Mouse (Mus musculus) thymus, postnatal 14 days (tissue): ENCODE data around the gene Npas1.

ENCODE experiments used
- DNase-seq: peaks from one replicate; pipeline ENCODE4 v3.0.0; 2021

Gene Npas1

DNA sequence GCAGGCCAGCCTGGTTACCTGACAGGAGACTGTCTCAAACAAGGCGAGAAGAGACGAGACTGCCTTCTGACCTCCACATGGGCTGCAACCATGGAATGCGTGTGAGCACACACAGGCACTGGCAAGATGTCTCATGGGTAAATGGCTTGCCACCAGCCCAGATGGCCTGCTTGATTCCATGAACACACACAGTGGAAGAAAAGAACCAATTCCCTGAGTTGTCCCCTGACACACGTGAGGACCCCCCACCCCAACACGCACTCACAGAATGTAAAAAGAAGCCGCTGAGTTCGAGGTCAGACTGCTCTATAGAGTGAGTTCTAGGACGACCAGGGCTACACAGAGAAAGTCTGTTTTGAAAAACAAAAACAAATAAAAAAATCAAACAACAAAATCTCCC lies at the start of gene Npas1:
Npas1 (minus strand) TSS at position 101 of the 400 bp plus-strand sequence.
- no peak for DNase-seq

DNA sequence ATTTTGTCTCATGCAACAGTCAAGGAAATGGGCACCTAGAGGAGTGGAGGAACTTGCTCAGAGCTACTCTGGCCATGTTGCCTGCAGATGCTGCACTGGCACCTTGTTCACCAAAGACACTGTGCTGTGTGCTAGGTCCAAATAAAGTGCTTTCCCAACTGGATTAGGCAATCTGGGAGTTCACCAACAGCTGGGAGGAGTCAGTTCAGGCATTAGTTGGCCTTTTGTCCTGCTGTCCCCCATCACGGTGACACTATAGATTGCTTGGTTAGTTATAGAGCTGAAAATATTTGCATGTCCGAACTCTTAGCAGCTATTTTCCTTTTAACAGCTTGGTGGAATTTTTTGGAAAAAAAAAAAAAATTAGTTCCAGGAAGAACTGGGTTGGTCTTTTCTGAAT lies 48.5 kb upstream of the Npas1 start:
- no peak for DNase-seq

DNA sequence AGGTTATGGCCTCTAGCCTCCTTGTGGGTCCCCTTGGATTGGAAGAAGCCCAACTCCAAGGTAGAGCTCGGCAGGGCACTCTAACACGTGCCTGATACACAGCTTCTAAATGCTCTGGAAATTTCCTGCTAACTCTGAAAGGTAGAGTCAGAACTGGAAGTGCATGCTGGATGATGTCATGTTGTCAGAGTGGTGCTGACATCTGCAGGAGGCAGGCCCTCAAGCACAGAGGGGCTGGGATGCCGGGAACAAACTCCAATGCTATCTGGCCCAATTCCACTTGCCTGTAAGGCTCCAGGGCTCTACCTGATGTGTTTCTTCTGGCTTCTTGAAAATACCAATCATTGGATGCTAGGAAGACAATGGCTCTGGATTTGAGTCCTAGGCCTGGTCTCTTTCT lies 47.9 kb upstream of the Npas1 start:
- DNase-seq: no peak

DNA sequence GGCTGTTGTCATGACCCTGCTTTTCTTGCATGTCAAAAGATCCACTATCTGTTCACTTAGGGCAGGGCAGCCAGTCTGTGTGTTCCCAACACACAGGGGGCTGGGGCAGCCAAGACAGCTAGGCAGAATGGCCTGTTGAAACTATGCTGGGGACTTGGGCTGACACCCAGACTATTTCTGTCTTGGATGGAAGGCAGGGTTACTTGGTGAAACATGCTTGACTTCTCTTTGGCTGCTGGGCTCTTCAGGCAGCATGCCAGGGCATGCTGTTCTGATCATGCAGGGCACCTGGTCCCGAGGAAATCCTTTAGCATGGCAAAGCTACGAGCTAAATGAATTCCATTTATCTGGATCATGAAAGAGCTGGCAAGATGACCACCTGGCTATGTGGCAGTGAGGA lies 46.8 kb upstream of the Npas1 start:
- no peak for DNase-seq

DNA sequence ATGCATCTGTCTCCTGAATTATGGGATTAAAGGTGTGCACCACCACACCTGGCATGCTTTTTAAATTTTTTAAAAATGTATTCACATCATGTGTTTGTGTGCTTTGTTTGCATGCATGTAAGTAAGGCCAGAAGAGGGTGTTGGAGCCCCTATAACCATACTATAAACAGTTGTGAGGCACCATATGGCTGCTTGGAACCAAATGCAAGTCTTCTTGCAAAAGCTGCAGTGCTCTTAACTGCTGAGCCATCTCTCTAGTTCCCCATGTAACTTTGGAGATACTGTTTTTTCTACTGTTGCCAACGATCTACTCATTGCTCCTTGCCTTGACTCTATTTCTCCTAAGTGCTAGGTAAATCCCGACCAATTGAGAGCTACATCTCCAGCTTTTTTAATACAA lies 41.8 kb upstream of the Npas1 start:
- no peak for DNase-seq

DNA sequence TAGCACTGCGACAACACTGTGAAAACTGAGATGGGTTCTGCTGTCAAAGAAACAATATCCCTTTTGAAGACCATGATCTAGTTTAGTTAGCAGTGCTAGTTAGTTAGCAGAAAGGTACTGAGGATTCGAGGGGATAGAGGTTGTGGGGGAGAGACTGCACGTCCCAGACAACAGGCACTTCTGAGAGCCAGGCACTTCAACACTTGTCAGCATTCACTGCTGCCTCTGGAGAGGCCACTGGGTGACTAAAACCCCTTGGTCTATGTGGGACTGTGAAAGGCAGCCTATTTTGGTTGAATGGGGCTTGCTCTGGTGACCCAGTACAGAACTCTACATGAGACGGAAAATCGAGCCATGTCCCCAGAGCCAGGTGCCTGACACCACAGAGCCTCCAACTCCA lies 39.7 kb upstream of the Npas1 start:
- DNase-seq: no peak

DNA sequence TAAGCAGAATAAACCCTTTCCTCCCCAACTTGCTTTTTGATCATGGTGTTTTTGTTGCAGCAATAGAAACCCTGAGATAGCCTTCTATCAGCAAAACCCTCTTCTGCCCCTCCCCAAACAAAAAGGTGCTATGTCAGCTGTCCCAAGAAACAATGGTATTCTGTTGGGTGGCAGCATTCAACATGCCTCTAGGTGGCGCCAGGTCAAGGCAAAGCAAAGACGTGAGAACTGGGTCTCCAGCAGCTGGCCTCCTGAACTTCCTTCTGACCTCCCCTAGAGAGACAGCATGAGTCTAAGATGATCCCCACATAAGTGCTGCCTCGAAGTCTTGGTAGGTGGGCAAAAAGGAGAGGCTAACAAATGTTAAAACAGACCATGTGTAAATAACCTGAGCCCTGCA lies 29.8 kb upstream of the Npas1 start:
- DNase-seq: peak; percentile 76

DNA sequence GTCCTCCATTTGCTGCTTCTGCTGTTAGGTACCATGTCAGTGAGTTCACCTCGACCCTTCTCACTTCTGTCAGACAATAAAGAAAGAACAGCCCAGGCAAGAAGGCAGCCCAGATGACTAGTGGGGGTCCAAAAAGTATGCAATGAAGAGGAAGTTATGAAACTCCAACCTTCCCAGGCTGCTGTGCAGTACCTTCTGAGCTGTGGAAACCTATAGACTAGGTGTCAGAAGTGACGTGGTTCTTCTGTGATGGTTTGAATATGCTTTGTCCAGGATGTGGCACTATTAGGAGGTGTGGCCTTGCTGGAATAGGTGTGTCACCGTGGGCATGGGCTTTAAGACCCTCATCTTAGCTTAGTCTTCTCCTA lies 27.7 kb upstream of the Npas1 start:
- DNase-seq: no peak

DNA sequence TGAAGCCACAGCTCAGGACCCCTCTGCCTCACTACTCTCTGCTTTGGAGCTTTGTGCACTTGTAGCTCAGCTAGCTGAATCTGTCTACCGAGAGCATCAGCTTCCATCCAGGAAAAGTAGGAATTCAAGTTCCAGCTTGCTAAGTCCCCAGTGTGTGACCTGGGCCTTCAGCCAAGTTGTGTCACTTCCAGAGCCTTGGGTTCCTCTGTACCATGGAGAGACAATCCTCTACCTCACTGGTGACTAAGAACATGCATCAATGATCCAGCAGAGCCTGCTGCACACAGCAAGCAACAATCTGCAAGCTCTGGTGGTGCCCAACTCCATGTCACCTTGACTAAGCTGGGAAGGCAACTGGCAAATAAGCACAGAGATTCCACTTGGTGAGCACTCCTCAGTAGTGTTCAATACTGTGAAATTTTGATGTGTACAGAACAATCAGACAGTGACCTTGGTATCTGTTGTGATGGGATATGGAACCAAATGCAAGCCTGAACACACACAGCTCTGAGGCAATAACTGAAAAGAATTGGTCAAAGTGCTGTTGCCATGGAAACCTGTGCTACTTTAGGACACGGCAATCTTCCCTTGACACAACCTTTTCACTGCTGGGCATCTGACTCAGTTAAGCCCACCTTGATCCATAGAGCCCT lies 27.2 kb upstream of the Npas1 start:
- DNase-seq: no peak

DNA sequence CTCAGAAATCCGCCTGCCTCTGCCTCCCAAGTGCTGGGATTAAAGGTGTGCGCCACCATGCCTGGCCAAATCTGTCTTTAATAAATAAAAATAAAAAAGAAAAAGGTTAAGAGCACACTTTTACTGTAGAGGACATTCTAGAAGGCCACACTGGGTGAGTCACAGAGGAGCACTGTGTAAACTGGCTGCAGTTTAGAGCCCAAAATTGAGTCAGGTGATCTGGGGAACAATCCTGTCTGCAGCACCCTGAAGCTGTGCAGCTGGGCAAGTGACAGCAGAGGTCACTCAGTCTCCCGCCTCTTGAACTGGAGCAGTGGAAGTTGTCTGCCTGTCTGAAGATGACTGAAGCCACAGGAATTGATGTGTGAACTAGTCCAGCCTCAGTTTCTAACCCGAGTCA lies 24.0 kb upstream of the Npas1 start:
- DNase-seq: no peak

DNA sequence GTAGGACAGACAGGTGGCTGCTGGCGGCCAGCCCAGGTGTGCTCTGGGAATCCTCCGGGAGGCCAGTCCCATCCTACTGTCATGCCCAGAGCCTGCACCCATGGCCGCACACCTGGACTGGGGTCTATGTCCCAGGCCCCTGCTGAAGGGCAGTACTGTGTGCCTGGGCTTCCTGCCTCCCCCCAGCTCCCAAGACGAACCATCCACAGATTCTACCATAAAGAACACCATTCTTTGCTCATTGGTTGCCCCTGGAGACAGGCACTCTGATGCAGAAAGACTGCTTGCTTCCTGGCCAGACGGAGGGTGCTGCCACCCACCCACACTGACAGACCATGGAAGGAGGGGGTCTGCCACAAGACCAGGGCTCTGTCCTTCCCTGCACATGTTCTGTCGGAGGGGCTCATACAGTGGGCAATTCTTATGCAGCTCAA lies 22.2 kb upstream of the Npas1 start:
- DNase-seq: no peak

DNA sequence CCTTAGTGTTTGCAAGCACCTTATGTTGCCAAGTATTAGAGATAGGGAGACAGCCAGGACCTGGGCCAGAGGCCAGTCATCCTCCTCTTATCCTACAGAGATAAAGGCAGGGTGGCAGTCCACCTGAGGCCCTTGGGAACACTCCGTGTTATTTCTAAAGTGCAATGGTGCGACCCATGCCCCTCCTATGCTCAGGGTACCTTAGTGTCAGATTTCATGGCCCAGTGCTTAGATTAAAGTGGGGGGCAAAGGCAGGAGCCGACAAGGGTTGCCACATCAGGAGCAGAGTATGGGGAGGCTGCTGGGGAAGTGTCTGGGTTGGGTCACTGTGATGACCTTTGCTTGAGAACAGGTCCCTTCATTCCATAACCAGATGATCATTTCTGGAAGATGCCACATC lies 18.7 kb upstream of the Npas1 start:
- DNase-seq: no peak

DNA sequence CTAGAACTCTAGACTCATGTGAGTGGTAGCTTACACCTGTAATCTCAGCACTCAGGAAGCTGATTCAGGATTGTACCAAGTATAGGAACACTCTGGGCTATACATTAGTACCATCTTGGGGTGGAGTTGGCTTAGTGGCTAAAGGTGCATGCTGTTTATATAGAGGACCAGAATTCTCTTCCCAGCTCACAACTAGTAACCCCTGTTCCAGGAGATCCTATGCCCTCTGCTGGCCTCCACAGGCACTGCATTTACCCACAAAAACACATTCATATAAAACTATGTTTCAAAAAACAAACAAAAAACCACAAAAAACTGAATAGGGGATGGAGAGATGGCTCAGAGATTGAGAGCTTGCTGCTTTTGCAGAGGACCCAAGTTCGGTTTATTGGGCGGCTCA lies 15.8 kb upstream of the Npas1 start:
- peak; percentile 68 for DNase-seq

DNA sequence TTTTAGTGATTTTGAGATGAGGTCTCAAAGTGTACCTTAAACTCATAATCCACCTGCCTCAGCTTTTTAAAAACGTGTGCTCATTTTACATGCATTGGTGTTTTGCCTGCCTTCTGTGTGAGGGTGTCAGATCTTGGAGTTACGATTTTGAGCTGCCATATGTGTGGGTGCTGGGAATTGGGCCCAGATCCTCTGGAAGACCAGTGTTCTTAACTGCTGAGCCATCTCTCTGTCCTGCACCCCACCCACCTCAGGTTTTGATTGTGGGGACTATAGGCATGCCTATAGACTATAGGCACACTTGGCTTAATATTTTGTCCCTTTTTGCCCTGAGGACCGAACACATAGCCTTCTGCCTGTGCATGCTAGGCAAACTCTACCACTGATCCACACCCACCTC lies 14.7 kb upstream of the Npas1 start:
- no peak for DNase-seq

DNA sequence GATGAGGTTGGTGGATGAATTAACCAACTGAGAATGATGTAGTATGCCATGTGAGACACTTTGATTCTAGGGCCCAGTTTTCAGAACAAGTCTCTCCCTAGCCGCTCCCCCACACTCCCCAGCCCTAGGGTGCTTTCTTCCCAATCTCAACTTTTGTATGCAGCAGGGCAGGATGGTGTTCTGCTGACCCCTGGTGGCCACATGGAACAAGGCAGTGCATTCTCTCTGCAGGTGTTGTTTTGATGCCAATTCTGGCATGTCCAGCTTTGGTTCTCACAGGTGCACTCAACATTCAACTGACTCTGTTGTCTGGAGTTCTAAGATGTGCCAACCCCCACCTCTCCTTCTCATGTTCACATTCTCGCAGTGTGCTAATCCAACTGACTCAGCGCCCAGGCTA lies 14.2 kb upstream of the Npas1 start:
- DNase-seq: peak; percentile 83

DNA sequence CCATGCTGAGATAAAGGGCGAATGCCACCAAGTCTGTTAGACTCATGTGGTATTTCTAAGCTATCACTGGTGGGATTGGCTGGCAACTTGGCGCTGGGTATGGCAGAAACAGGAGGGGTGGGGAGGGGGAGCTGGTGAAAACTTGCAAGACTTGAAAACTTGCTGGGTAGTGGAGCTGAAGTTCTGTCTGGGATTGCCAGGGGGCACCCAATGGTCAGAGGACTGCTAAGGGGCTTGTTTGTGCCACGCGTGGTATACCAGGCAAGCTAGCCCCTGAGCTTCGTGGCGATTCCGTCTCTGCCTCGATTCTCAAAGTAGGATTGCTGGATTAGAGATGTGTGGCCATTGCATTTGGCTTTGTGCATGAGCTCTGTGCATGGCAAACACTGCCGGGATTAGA lies 12.4 kb upstream of the Npas1 start:
- DNase-seq: peak; percentile 58

DNA sequence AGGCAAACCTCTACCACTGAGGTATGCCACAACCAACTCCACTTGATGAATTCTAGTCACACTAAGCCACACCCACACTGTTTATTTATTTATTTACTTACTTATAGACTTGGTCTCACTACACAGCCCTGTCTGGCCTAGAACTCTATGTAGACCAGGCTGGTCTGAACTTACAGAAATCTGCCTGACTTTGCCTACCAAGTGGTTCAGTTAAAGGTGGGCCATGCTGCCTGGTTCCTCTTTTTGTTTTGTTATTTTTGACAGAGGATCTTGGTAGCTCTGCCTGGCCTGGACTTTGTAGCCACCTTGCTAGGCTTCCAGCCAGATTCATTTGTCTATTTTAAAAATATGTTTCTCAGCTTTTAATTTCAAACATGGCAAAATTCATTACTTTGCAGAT lies 11.3 kb upstream of the Npas1 start:
- no peak for DNase-seq

DNA sequence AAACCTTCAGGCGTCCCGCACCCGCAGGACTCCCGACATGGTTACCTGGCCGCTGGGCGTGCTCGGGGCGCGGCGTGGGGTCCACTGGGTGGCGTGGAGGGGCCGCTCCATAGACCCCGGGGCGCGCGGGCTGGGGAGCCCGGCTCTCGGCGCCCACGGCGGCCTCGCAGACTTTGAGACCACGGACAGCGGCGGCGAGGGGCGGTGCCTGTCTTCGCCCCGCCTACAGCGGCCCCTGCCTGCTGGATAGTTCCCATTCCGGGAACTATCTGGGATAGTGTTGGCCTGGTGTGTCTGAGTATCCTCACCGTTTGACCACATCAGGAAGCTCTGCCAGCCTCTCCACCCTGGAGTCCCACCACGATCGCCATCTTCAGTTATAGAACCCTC lies 933 bp downstream of the Npas1 start:
- DNase-seq: no peak

DNA sequence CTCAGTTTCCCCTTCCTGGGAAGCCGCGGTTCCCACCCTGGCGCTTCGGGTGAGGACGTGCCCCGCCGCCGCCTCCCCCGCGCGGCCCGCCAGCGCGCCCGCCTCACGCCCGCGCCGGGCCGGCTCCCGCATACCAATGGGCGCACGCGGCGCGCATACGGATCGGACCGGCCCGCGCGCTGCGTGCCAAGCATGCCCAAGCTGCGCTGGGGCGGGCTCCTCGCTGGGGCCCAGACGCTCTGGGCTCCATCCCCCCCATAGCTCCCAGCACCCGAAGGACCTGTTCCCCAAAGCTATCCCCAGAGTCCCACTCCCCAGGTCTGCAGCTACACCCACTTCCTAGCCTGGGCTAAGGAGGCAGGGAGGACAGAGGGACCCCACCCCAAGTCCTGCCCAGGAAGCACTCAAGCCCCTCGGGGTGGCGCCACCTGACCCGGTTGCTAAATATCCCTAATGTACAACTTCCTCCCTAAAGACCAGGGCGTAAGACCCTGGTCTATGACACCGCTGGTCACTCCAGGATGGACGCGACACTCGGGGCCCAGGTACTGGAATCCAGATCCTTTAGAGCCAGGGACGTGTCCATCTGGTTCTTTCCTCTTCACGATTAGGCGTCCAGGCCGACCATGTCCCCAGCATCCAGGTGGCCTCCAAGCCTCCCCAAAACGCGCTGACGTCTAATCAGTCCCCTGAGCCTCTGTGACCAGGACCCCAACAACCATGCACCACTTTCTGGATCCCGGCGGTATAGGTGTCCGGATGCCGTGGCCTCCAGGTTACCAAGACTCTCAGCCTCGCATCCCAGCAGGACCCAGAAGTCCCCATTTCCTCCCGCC lies 1.5 kb downstream of the Npas1 start:
- DNase-seq: no peak

DNA sequence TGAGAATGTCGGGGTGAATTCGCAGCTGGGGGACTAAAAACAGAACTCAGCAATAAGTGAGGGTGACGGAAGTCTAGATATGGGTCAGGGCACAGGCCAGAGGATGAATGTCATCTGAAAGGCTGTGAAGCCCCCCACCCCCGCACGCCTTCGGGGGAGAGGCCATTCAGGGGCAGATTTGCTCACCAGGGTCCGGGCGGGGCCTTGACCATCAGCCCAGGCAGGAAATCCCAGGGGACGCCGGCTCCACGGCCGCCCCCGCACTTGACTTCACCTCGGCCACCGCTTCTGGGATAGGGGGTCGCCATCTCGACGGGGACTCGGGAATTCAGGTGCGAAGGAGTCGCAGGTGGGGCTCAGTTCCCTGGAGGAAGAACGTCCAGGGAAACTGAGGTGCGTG lies 2.2 kb downstream of the Npas1 start:
- DNase-seq: no peak

DNA sequence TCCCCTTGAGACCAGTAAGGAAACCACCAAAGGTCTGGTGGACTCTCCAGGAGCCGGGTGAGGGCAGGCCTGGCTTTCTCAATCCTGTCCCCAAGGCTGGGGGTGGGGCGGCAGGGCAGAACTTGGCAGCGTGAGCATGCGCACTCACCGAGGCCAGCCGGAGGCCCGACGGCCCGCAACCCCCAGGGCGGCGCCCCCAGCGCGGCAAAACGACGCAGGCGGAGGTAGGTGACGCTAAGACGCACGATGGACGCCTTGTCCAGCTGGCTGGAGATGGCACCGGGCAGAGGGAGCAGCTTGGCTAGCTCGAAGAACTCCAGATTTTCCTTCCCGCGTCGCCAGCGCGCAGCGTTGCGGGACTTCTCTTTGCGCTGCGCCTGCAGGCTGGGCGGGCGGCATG lies 3.1 kb downstream of the Npas1 start:
- DNase-seq: no peak

DNA sequence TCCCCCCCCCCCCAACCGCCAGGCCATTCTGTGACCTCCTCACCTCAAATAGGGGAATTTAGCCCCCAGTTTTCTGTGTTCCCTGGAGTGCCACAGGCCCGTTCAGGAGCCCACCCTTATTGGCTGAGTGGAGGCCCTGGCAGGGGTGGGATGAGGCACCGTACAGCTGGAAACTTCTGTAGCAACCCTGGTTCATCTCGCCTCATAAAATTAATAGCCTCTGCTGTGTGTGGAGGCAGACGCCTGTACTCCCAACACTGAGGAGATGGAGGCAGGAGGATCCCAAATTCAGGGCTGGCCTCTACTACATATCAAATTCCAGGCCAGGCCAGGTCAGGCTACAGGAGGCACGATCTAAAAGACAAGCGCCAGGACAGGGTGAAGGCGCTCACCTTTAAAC lies 3.7 kb downstream of the Npas1 start:
- no peak for DNase-seq

DNA sequence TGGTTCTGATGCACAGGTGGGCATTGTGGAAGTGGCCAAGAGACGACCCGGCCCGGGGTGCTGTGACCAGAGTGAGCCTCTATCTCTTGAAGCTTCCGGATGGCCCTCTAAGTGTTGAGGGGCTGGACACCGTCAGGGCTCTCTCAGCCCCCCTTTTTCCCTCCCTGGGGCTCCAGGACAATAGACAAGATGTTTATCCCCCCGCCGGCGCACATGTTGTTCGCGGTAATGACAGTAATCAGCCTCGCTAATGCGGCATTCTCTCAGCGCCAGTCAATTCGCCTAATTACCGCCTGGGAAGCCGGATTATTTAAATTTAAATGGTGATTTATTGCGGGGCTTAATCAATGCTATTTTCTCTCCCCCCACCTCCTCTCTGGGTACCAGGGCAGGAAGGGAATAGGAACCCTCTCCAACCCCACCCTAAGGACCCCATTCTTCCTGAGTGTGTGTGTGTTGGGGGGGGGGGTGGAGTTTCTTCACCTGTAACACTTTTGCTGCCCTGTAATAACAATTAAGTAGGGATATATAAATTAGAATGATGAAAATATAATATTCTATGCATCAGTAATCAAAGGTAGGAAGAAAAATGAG lies 5.3 kb downstream of the Npas1 start:
- DNase-seq: no peak

DNA sequence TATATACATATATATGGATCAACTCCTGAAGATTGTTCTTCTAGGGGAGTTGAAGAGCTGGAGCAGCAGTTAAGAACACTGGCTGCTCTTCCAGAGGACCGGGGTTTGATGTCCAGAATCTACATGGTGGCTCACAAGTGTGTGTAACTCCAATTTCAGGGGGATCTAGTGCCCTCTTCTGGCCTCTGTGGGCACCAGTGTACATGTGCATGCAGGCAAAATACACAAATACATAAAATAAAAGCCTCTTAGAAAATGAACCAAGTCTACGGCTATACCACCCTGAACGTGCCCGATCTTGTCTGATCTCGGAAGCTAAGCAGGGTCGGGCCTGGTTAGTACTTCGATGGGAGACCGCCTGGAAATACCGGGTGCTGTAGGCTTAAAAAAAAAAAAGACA lies 6.0 kb downstream of the Npas1 start:
- peak; percentile 48 for DNase-seq

DNA sequence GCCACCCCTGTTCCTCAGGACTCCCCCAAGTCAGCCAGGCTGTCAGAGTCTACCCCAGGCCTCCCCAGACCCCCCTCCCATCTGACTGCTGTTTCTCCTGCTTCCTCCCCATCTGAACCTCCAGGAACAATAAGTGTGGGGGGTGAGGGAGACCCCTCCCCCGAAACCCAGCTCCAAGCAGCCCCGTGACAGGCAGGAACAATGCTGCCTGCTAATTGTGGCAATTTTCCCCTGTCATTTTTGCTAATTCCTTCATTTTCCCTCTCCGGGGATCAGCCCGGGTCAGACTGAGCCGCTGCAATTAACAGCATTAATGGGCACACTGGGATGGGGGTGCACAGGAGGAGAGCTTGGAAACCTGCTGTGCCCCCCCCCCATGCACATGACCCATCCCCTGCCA lies 9.4 kb downstream of the Npas1 start:
- DNase-seq: no peak
